Mouse (Mus musculus) hindbrain, embryonic 11.5 days (tissue): ENCODE data around the gene Oat. TPM values are rescaled to one million over a fixed set of nuclear protein-coding genes. Genes with fewer than 3 reads are reported as not detected.

Experiments
- ATAC-seq: fragments of 200-750 bp; cut with Nextera tagmentation; 2 replicates; pipeline ENCODE4 v1.8.0; 2017; ENCODE audit warnings: mild to moderate bottlenecking, moderate TSS enrichment, moderate library complexity; ENCODE audit not compliant: low FRiP score
- DNase-seq: peaks from one replicate; pipeline ENCODE4 v3.0.0-alpha.2; 2015; ENCODE audit warnings: low spot score
- H3K27ac ChIP-seq: fragments of 300-500 bp; sonication (generic); 2 replicates; pipeline ENCODE4 v1.5.1; 2014; ENCODE audit warnings: mild to moderate bottlenecking, low read depth, low read length
- H3K27me3 ChIP-seq: fragments of 300-500 bp; sonication (generic); 2 replicates; pipeline ENCODE4 v1.6.1; 2014; ENCODE audit warnings: mild to moderate bottlenecking, low read length, moderate library complexity, mixed read lengths; ENCODE audit not compliant: control insufficient read depth, insufficient read depth
- H3K36me3 ChIP-seq: fragments of 300-500 bp; sonication (generic); 2 replicates; pipeline ENCODE4 v1.6.1; 2014; ENCODE audit warnings: mild to moderate bottlenecking, low read length, moderate library complexity, mixed read lengths; ENCODE audit not compliant: control insufficient read depth, insufficient read depth
- H3K4me1 ChIP-seq: fragments of 300-500 bp; sonication (generic); replicated peaks from 2 replicates; pipeline ENCODE4 v1.6.1; 2014; ENCODE audit warnings: low read length, mixed read lengths; ENCODE audit not compliant: control insufficient read depth, insufficient read depth
- H3K4me2 ChIP-seq: fragments of 300-500 bp; sonication (generic); replicated peaks from 2 replicates; pipeline ENCODE4 v1.6.1; 2014; ENCODE audit warnings: mild to moderate bottlenecking, low read depth, low read length
- H3K4me3 ChIP-seq: fragments of 300-500 bp; sonication (generic); 2 replicates; pipeline ENCODE4 v1.5.1; 2014; ENCODE audit warnings: low read depth, low read length
- H3K9ac ChIP-seq: fragments of 300-500 bp; sonication (generic); 2 replicates; pipeline ENCODE4 v1.6.1; 2014; ENCODE audit warnings: low read depth, low read length
- H3K9me3 ChIP-seq: fragments of 300-500 bp; sonication (generic); 2 replicates; pipeline ENCODE4 v1.6.1; 2016; ENCODE audit warnings: low read length; ENCODE audit not compliant: control insufficient read depth
- WGBS: fragments of 180-500 bp; shearing (Covaris S2); extraction: QIAGEN DNeasy Blood & Tissue Kit; methylation state at CpG from one replicate; pipeline ENCODE4 v1.1.7; 2014; 5-methylcytosine and 5-hydroxymethylcytosine counted together
- polyA plus RNA-seq: library from polyadenylated mRNA; unstranded; fragments of >200 nt; fragmentation: Nextera tagmentation; extraction: Ambion mirVana; gene quantifications from 2 replicates; pipeline ENCODE4 v1.2.1, GENCODE M21; 2014

Gene Oat
- polyA plus RNA-seq, 1 experiment from 2014 or later: 138 TPM

- Histone ChIP-seq H3K4me1 (no peaks in the 10 kb centered on the region), H3K27me3 (no peaks in the 10 kb centered on the region), H3K9ac (no peak overlapping the region), H3K27ac (no peak overlapping the region), H3K9me3 (no peaks in the 10 kb centered on the region), H3K4me3 (no peak overlapping the region), H3K36me3 (no peaks in the 10 kb centered on the region), H3K4me2 (no peak overlapping the region)
- ATAC-seq (no peak), DNase-seq (no peak)
- 94% methylated on average over 6 of the region's 6 CpGs for WGBS
Observed at GRCm38 (mm10) chr7:132568817-132569216, 7.4 kb downstream of the Oat start.

- no peak overlapping the region for H3K9ac ChIP-seq
- H3K36me3 ChIP-seq: peaks cover 3% of the 10 kb centered on the region; the same call in 1 of the 2 replicates
- H3K27me3 ChIP-seq: no peaks in the 10 kb centered on the region
- no peak overlapping the region for H3K4me2 ChIP-seq
- ATAC-seq (no peak), DNase-seq (no peak)
- H3K4me1 ChIP-seq: no peaks in the 10 kb centered on the region
- WGBS: 81% methylated on average over 1 of the region's 1 CpGs
- no peak overlapping the region for H3K4me3 ChIP-seq
- no peaks in the 10 kb centered on the region for H3K9me3 ChIP-seq
- no peak overlapping the region for H3K27ac ChIP-seq
Observed at GRCm38 (mm10) chr7:132565831-132566230, 10.4 kb downstream of the Oat start.

GRCm38 (mm10) chr7:132559138-132559766 lies 16.9 kb downstream of the Oat start:
- H3K4me2 ChIP-seq: no peak overlapping the region
- H3K4me3 ChIP-seq: no peak overlapping the region
- H3K36me3 ChIP-seq: peaks cover 9% of the 10 kb centered on the region; the same call in 1 of the 2 replicates
- no peaks in the 10 kb centered on the region for H3K27me3 ChIP-seq
- 67% methylated on average over 3 of the region's 3 CpGs for WGBS
- H3K9ac ChIP-seq: no peak overlapping the region
- no peaks in the 10 kb centered on the region for H3K9me3 ChIP-seq
- ATAC-seq (no peak), DNase-seq (no peak)
- no peak overlapping the region for H3K27ac ChIP-seq
- no peaks in the 10 kb centered on the region for H3K4me1 ChIP-seq

- no peaks in the 10 kb centered on the region for H3K4me1 ChIP-seq
- H3K27ac ChIP-seq: no peak overlapping the region
- DNase-seq: no peak
- H3K36me3 ChIP-seq: peaks cover 9% of the 10 kb centered on the region; the same call in 1 of the 2 replicates
- H3K4me2 ChIP-seq: no peak overlapping the region
- no peak overlapping the region for H3K4me3 ChIP-seq
- no peak for ATAC-seq
- 89% methylated on average over 7 of the region's 7 CpGs for WGBS
- no peaks in the 10 kb centered on the region for H3K9me3 ChIP-seq
- no peaks in the 10 kb centered on the region for H3K27me3 ChIP-seq
- H3K9ac ChIP-seq: no peak overlapping the region
Observed at GRCm38 (mm10) chr7:132558141-132558736, 18.0 kb downstream of the Oat start.

GRCm38 (mm10) chr7:132556575-132556974 lies 19.6 kb downstream of the Oat start:
- H3K9me3 ChIP-seq: no peaks in the 10 kb centered on the region
- ATAC-seq: no peak
- H3K4me2 ChIP-seq: no peak overlapping the region
- no peak overlapping the region for H3K9ac ChIP-seq
- no peak for DNase-seq
- no peaks in the 10 kb centered on the region for H3K27me3 ChIP-seq
- H3K27ac ChIP-seq: no peak overlapping the region
- H3K4me3 ChIP-seq: no peak overlapping the region
- H3K36me3 ChIP-seq: peaks cover 7% of the 10 kb centered on the region; the same call in 1 of the 2 replicates
- WGBS: 85% methylated on average over 5 of the region's 5 CpGs
- no peaks in the 10 kb centered on the region for H3K4me1 ChIP-seq

- 48% methylated on average over 4 of the region's 4 CpGs for WGBS
- Histone ChIP-seq H3K4me1 (no peaks in the 10 kb centered on the region), H3K4me2 (no peak overlapping the region), H3K9me3 (no peaks in the 10 kb centered on the region), H3K36me3 (peaks cover 6% of the 10 kb centered on the region; the same call in 1 of the 2 replicates), H3K4me3 (no peak overlapping the region), H3K27ac (no peak overlapping the region), H3K9ac (no peak overlapping the region), H3K27me3 (no peaks in the 10 kb centered on the region)
- ATAC-seq (no peak), DNase-seq (no peak)
Observed at GRCm38 (mm10) chr7:132555911-132556310, 20.3 kb downstream of the Oat start.

GRCm38 (mm10) chr7:132554091-132554490 lies 22.1 kb downstream of the Oat start:
- Histone ChIP-seq H3K27ac (no peak overlapping the region), H3K9ac (no peak overlapping the region), H3K4me2 (no peak overlapping the region), H3K36me3 (peaks cover 2% of the 10 kb centered on the region; the same call in 1 of the 2 replicates), H3K4me3 (no peak overlapping the region), H3K9me3 (no peaks in the 10 kb centered on the region), H3K4me1 (no peaks in the 10 kb centered on the region), H3K27me3 (no peaks in the 10 kb centered on the region)
- 86% methylated on average over 2 of the region's 2 CpGs for WGBS
- no peak for DNase-seq
- no peak for ATAC-seq

- Histone ChIP-seq H3K4me1 (no peaks in the 10 kb centered on the region), H3K27me3 (no peaks in the 10 kb centered on the region), H3K36me3 (no peaks in the 10 kb centered on the region), H3K4me3 (peak overlapping the region; percentile 40), H3K9ac (peak overlapping the region; percentile 52; the same call in 1 of the 2 replicates), H3K9me3 (no peaks in the 10 kb centered on the region), H3K4me2 (peak overlapping the region; percentile 68), H3K27ac (no peak overlapping the region)
- 2% methylated on average over 27 of the region's 27 CpGs for WGBS
- peak; percentile 98 for DNase-seq
- peak; percentile 94 for ATAC-seq
Observed at GRCm38 (mm10) chr7:132551351-132552126, 24.7 kb downstream of the Oat start.
